Mouse (Mus musculus): ENCODE results near the gene Myo7a. TPM values are rescaled to one million over a fixed set of nuclear protein-coding genes. Genes with fewer than 3 reads are reported as not detected.

Myo7a gene
- total RNA-seq, 2 experiments from 2014 or later, result 4.2 to 4.6 TPM

DNA sequence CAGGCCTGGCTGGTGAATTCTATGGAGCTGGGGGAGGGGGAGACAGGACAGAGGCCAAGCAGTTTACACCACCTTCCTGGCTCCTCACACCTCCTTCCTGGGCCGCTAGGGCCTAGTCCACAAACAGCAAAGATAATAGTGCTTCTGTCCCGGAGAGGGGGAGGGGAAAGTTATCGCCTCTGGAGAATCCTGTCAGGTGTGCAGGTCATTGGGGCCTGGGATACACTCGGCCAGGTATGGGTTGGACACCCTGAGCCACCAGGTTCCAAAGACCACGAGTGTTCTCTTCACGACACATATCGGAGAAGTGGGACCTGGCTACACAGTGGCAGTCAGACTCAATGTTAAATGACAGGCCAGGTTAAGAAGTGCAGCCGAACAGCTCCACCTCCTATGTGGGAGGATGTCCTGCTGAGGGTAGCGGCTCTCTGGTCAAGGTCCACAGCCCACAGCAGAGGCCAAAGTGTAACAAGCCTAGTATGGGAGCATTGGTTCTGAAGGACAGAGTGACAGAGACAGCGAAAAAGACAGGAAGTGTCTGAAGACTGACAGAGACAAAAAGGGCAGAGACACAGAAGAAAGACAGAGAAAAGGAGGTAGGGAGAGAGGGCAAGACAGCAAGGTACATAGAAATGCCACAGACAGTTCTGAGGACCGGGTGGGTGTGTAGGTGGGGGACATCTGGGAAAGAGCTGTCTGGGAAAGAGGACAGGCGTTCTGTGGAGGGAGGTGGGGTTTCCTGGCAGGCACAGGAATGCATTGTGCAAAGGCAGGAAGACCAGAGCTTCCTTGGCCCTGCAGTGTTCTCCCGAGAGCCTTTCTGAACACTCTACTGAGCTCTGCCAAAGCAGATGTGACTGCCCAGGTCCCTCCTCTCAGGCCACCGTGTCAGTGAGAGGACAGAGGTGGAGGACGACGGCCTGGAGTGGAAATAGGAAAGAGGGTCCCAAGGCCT lies 14.6 kb downstream of the Myo7a start:
- intact Hi-C loops (cut with DNase I), result no loop called here

GRCm38 (mm10) chr7:98103942-98104292 lies 15.4 kb downstream of the Myo7a start:
- peak in 1 of 2 experiments; percentile 45 for DNase-seq
- intact Hi-C loops (cut with DNase I), result loop anchor here (1.0 kb wide), 1 partner anchor 16 kb away; no protein-coding TSS in a partner anchor

More for the DNA sequence above, 14.6 kb downstream of the Myo7a start:
- DNase-seq, result peak; percentile 29 to 35

DNA sequence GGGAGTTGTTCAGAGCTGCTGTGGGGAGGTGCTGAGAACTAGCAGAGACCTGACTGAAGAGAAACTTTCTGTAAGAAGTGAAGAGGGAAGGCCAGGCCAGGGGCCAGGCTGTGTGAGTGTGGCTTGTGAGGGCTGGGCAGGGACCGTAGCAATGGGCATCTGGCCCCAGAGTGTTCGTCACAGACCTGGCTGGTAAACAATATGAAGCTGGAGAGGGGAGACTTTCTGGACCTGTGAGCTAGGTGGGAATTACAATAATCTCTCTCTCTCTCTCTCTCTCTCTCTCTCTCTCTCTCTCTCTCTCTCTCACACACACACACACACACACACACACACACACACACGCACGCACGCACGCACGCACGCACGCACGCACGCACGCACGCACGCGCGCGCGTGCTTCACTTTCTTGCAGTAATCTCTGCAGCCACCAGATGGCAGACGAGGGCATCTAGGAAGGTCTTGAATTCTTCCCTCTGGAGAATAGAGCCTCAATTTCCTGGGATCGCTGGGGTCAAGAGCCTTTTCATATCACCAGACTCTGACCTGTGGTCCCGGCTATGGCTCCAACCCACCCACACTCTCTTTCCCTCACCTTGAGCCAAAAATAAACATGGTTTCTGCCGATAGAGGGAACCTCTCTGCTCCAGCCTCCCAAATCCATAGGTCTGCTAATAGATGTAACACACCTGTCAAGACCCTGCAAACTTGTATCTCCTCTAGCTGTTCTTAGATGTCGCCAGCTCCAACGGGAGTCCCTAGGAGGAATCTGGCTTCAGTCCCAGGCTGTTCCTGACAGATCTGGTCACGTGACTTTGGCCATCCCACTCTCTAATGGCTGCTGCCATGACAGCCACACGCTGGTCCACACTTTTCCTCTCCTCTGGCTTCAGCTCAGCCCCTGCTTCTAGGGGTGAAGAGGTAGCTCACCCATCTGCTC lies 16.1 kb downstream of the Myo7a start:
- DNase-seq, result peak; percentile 81 to 90
- intact Hi-C loops (cut with DNase I), result loop anchor here (1.0 kb wide), 1 partner anchor 17 kb away; no protein-coding TSS in a partner anchor

DNA sequence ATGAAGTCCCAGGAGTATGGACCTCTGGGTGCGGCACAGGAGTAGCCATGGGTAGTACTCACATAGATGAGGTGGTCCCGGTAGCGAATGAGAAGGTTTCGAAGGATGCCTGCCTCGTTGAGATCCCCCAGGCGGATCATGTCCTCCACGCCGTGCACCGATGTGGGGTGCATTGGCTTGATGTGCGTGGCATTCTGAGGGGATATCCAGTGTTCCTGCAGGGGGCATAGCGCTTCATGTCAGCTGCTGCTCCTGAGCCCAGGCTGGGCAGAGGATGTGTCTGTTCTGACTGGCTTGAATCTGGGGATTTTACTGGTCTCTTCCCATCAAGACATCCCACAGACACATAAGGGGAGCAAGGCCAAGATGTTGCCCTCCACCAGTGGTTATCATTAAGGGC lies 16.8 kb downstream of the Myo7a start:
- intact Hi-C loops (cut with DNase I), result no loop called here
- DNase-seq, result no peak

- DNase-seq, result no peak
- intact Hi-C loops (cut with DNase I), result no loop called here
Observed at GRCm38 (mm10) chr7:98097557-98097956, 21.8 kb downstream of the Myo7a start.

- no peak for DNase-seq
- intact Hi-C loops (cut with DNase I), result no loop called here
Observed at GRCm38 (mm10) chr7:98095852-98096251, 23.5 kb downstream of the Myo7a start.

DNA sequence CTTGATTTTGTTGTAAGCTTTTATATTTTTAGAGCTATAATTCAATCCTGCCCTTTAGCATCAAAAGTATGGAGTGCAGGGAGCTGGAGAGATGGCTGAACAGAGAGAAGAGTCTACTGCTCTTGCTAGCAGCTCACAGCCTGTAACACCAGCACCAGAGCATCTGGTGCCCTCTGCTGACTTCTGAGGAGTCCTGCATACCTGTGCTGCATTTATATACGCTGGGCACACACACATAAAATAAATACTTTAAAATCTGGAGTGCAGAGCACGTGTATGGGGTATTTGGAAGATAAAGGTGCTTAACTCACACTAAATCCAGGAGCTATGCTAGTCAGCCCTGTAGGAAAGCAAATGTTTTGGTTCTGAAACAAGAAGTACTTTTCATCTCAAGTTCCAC lies 33.0 kb downstream of the Myo7a start:
- intact Hi-C loops (cut with DNase I), result loop anchor here (1.0 to 10.0 kb wide), 2 partner anchors 15 to 342 kb away; no protein-coding TSS in a partner anchor

DNA sequence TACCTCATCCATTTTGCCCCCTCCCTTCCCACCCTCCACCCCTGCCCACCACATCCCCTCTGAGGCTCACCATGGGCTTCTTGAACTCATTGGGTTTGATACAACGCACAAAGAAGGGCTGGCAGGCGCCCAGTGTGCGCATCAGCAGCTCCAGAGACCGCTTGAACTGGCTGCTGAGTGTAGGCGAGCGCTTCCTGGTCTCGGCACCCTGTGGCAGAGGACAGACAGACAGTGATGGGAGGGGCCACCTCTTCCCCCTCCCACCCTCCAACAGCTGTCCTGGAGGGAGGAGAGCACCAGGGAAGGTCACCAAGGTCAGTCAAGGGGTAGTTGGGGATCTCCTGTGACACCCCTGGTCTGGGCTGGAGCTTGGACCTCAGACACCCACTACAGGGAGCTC lies 34.0 kb downstream of the Myo7a start:
- intact Hi-C loops (cut with DNase I), result loop anchor here (10.0 kb wide), 1 partner anchor 341 kb away; no protein-coding TSS in a partner anchor

More for the DNA sequence above, 33.0 kb downstream of the Myo7a start:
- DNase-seq, result peak in 1 of 2 experiments; percentile 27

DNA sequence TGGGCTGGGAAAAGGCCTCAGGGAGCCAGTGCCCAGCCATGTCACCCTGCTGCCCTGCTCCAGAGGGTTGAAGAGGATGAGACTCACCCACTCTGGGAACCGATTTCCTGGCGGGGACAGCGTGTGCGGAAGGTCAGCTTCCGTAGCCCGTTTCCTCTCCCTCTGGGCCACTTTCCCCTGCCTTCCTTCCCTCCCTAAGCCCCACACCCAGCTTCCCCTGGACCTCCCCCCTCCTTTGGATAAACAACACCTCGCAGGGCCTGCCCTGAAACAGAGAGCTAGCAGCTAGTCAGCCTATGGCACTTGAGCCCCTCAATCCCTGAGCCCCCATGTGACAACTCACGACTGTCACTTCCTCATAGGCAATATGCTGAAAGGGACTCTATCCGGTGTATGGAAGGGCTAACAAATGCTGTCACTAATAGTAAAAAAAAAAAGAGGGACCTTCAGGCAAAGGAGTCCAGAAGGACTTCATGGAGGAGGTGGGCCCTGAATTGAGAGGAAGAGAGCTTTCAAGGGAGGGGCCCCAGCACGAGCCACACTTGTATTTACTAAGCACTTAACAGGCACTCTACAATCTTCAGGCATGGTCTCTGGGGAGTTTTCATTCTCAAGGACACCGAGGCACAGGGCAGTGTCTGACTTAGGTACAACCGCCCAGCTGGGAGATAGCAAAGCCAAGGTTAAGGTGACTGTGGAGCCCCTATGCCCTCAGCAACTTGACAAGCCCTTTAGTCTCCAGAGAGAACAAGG lies 34.6 kb downstream of the Myo7a start:
- peak; percentile 28 to 29 for DNase-seq
- intact Hi-C loops (cut with DNase I), result loop anchor here (10.0 kb wide), 1 partner anchor 340 kb away; no protein-coding TSS in a partner anchor

More for the DNA sequence above, 34.0 kb downstream of the Myo7a start:
- DNase-seq, result peak; percentile 13 to 16

- no peak for DNase-seq
- intact Hi-C loops (cut with DNase I), result loop anchor here (10.0 kb wide), 1 partner anchor 338 kb away; no protein-coding TSS in a partner anchor
Observed at GRCm38 (mm10) chr7:98082376-98082775, 36.9 kb downstream of the Myo7a start.

DNA sequence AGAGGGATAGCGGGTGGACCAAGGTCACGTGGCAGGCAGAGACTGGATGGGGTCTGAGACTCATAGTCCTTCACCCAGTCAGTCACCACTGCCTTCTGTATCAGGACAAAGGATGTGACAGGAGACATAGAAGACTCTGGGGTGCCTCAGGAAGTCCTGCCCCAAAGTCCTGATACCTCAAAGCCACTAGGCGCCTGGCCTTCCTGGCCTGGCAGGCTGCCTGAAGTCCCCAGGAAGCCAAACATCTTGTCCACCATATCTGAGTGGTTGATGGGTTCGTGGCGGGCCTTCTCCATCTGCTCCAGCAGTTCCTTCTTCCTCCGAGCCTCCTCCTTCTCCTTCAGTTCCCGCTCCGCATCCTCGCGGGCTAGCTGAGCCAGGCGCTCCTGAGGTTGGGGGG lies 41.9 kb downstream of the Myo7a start:
- DNase-seq, result no peak
- intact Hi-C loops (cut with DNase I), result no loop called here

DNA sequence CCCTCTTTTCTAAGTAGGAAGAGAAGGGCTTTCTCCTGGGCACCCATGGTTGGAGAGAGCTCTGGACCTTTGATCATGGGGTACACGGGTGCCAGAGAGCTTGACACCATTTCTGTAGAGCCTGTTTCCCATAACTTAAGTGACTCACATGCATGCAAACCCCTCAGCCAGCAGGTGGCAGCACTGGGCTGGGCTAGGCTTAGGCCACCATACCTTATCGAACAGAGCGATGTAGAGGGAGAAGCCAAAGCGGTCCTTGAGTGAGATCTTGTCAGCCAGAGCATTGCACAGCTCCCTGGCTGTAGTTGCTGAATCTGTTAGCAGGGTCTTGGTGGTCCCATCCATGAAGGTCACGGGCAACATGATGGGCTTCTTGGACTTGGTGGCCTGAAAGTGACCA lies 47.7 kb downstream of the Myo7a start:
- intact Hi-C loops (cut with DNase I), result loop anchor here (1.0 kb wide), 2 partner anchors 15 to 49 kb away; no protein-coding TSS in a partner anchor

GRCm38 (mm10) chr7:98066229-98066628 lies 53.1 kb downstream of the Myo7a start:
- DNase-seq, result no peak
- intact Hi-C loops (cut with DNase I), result no loop called here

More for the DNA sequence above, 47.7 kb downstream of the Myo7a start:
- peak; percentile 83 to 91 for DNase-seq

- no peak for DNase-seq
- intact Hi-C loops (cut with DNase I), result no loop called here
Observed at GRCm38 (mm10) chr7:98054942-98055341, 64.4 kb downstream of the Myo7a start.

DNA sequence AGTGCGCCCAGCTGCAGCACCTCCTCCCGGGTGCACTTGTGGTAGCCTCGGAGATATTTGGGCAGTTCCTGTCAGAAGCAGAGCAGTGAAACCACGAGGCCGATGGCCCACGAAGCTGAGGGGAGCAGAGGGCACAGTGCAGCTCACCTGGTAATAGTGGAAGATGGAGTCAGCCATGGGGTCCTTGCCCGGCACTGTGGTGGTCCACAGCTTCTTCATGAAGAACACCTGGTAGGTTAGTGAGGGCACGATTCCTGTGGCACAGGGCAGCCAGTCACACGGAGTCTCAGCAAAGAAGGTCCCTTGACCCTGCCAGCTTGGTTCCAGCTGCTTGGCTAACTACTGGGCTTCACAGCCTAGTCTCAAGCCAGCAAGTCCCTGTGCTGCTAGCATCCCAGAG lies 64.9 kb downstream of the Myo7a start:
- DNase-seq, result no peak

DNA sequence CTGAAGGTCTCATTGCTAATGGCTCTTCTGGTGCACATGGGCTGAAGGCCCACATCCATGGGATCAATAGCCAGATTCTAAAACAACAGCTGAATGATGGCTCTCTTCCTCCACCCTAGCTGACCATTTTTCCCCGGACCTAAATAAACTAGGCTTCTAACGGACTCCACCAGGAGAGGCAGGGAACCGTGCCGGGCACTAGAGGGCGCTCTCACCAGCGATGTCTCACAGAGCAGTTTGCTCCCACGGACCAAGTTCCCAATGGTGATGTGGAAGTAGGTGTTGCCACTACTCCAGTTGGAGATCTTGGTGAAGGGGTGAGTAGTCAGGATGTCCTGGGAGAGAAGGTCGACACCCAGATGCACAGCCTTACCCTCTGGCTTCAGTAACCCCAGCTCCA lies 67.3 kb downstream of the Myo7a start:
- peak; percentile 28 to 61 for DNase-seq
- intact Hi-C loops (cut with DNase I), result no loop called here

More for the DNA sequence above, 64.9 kb downstream of the Myo7a start:
- intact Hi-C loops (cut with DNase I), result no loop called here

DNA sequence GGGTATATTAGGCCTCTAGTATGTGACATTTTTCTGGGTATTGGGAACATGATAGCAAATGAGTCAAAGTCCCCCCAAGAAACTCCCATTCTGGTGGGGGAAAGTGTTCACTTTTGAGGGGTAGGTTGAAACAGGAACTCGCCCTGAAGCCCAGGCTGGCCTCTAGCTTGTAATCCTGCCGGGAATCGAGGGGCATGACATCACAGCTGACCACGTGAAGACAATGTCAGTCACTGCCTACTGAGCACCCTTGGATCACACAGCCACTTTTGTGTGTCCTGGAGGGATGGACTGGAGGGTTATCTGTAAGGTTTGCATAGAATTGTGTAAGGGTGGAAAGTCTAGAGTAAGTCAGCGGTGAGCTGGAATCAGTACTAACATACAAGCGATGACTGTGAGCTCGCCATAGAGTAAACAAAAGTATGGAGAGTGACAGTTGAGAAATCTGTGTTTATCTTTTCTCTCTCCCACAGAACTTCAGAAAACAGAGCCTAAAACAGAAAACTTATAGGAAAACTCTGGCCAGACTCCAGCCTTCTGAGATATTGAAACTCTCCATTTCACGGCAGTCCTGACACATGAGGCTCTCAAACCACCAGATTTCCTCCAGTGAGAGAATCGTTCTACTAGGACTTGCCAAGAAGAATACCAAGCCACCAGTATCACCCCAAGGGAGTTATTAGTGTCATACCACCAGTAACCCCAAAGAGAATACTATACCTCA lies 71.1 kb downstream of the Myo7a start:
- intact Hi-C loops (cut with DNase I), result no loop called here
- DNase-seq, result no peak

GRCm38 (mm10) chr7:98002617-98003016 lies 116.7 kb downstream of the Myo7a start:
- intact Hi-C loops (cut with DNase I), result no loop called here
- DNase-seq, result no peak

Data from heart, postnatal 10 days (tissue).